Mouse (Mus musculus) liver, postnatal 0 days (tissue): ENCODE measurements around the gene Zfp513.

Experiments
- CTCF ChIP-seq: sonication (generic); IDR thresholded peaks from 2 replicates; pipeline ENCODE4 v1.5.1; 2016; ENCODE audit warnings: antibody characterized with exemption, low read depth
- EP300 ChIP-seq: IDR thresholded peaks from 2 replicates; pipeline ENCODE4 v1.6.1; 2016; ENCODE audit warnings: antibody characterized with exemption, low read depth, mild to moderate bottlenecking

GRCm38 (mm10) chr5:31181183-31181770, 20.8 kb downstream of the Zfp513 start:
- TF ChIP-seq CTCF (no peak), EP300 (no peak)
